In genomic region chr1:189898708-189899107, GRCm38 (mm10) we compare ENCODE assay signal across 28 mouse cellular contexts. TPM values are rescaled to one million over a fixed set of nuclear protein-coding genes. Genes with fewer than 3 reads are reported as not detected.
DNase-seq lines count a peak whose midpoint lies in the region; ATAC-seq and TF ChIP-seq lines count a peak whose summit lies in the region.
"Had no signal": no experiment of that assay in that cellular context is flagged by ENCODE, and none has a peak within 500 bp of the region (broad histone marks: within the 10 kb centered on the region; RNA-seq: fewer than 3 reads in every experiment).

No protein-coding gene starts in this region.

- WGBS in heart, embryonic 13.5 days, result 41% methylated on average over 13 of the region's 13 CpGs
- whole genome bisulfite sequencing in kidney, postnatal 0 days, result 63% methylated on average over 13 of the region's 13 CpGs
- WGBS in kidney, embryonic 15.5 days, result 59% methylated on average over 13 of the region's 13 CpGs
- WGBS in stomach, postnatal 0 days, result 50% methylated on average over 13 of the region's 13 CpGs

- TF ChIP-seq CTCF in gastrocnemius, adult 2 months (IDR thresholded peaks at IDR 0.05), result no peak
- no peak for TF ChIP-seq CTCF in kidney, postnatal 0 days (IDR thresholded peaks at IDR 0.05; ENCODE audit: low read depth)
- no peak for TF ChIP-seq CTCF in stomach, postnatal 0 days (IDR thresholded peaks at IDR 0.05; ENCODE audit: low read depth)

- H3K9ac ChIP-seq in heart, embryonic 13.5 days, result peak overlapping the region; percentile 58
- no peak overlapping the region for H3K9ac ChIP-seq in kidney, postnatal 0 days (ENCODE audit: low read depth, low read length)
- no peak overlapping the region for H3K9ac ChIP-seq in kidney, embryonic 15.5 days
- no peak overlapping the region for H3K9ac ChIP-seq in stomach, postnatal 0 days (ENCODE audit: low read length)
- H3K9ac ChIP-seq: forebrain, embryonic 12.5 days; hindbrain, embryonic 12.5 days; liver, embryonic 14.5 days; midbrain, embryonic 13.5 days; neural tube, embryonic 13.5 days had no signal

- no peaks in the 10 kb centered on the region for H3K27me3 ChIP-seq in heart, embryonic 13.5 days (replicated peaks)
- H3K27me3 ChIP-seq in kidney, postnatal 0 days (ENCODE audit: insufficient read depth, low read length), result no peaks in the 10 kb centered on the region
- H3K27me3 ChIP-seq in kidney, embryonic 15.5 days, result no peaks in the 10 kb centered on the region
- no peaks in the 10 kb centered on the region for H3K27me3 ChIP-seq in stomach, postnatal 0 days (ENCODE audit: control insufficient read depth, insufficient read depth, low read length)
- H3K27me3 ChIP-seq: forebrain, embryonic 12.5 days; hindbrain, embryonic 12.5 days; midbrain, embryonic 13.5 days; neural tube, embryonic 13.5 days had no signal

- H3K4me2 ChIP-seq in heart, embryonic 13.5 days, result no peak overlapping the region
- no peak overlapping the region for H3K4me2 ChIP-seq in kidney, postnatal 0 days (ENCODE audit: low read length)
- H3K4me2 ChIP-seq in kidney, embryonic 15.5 days, result no peak overlapping the region
- no peak overlapping the region for H3K4me2 ChIP-seq in stomach, postnatal 0 days (replicated peaks; ENCODE audit: low read depth)
- H3K4me2 ChIP-seq: forebrain, embryonic 12.5 days; hindbrain, embryonic 12.5 days; midbrain, embryonic 13.5 days; neural tube, embryonic 13.5 days had no signal

- intact Hi-C loops in gastrocnemius, adult 2 months (cut with DNase I), result no loop called here

- H3K9me3 ChIP-seq in heart, embryonic 13.5 days, result no peaks in the 10 kb centered on the region
- no peaks in the 10 kb centered on the region for H3K9me3 ChIP-seq in kidney, postnatal 0 days (replicated peaks; ENCODE audit: low read length)
- no peaks in the 10 kb centered on the region for H3K9me3 ChIP-seq in kidney, embryonic 15.5 days (replicated peaks)
- no peaks in the 10 kb centered on the region for H3K9me3 ChIP-seq in stomach, postnatal 0 days (ENCODE audit: control insufficient read depth, low read length)
- H3K9me3 ChIP-seq: forebrain, embryonic 12.5 days; midbrain, embryonic 13.5 days; neural tube, embryonic 13.5 days had no signal

- H3K4me1 ChIP-seq in heart, embryonic 13.5 days, result peaks cover 55% of the 10 kb centered on the region
- H3K4me1 ChIP-seq in kidney, postnatal 0 days (replicated peaks; ENCODE audit: insufficient read depth, low read length), result no peaks in the 10 kb centered on the region
- H3K4me1 ChIP-seq in kidney, embryonic 15.5 days, result peaks cover 14% of the 10 kb centered on the region
- no peaks in the 10 kb centered on the region for H3K4me1 ChIP-seq in stomach, postnatal 0 days (replicated peaks; ENCODE audit: control insufficient read depth, insufficient read depth)

- peak overlapping the region; percentile 94 for H3K27ac ChIP-seq in gastrocnemius, adult 2 months
- H3K27ac ChIP-seq in heart, embryonic 13.5 days (replicated peaks), result peak overlapping the region; percentile 78
- H3K27ac ChIP-seq in kidney, postnatal 0 days, result no peak overlapping the region
- no peak overlapping the region for H3K27ac ChIP-seq in kidney, embryonic 15.5 days
- H3K27ac ChIP-seq in stomach, postnatal 0 days (replicated peaks), result no peak overlapping the region
- H3K27ac ChIP-seq: forebrain, embryonic 12.5 days; hindbrain, embryonic 12.5 days; liver, embryonic 14.5 days; macrophage; midbrain, embryonic 13.5 days; neural tube, embryonic 13.5 days had no signal

- ATAC-seq in heart, embryonic 13.5 days (ENCODE audit: extremely low read depth, insufficient number of reproducible peaks, low FRiP score, low TSS enrichment), result no peak
- ATAC-seq in kidney, postnatal 0 days (replicated peaks; ENCODE audit: low FRiP score, low read depth), result no peak
- ATAC-seq in kidney, embryonic 15.5 days (replicated peaks; ENCODE audit: low FRiP score), result no peak
- ATAC-seq in stomach, postnatal 0 days (ENCODE audit: low FRiP score, low TSS enrichment), result no peak
- ATAC-seq: CD4-positive, CD25-positive, alpha-beta regulatory T cell, adult 4 months; intestine, embryonic 16.5 days had no signal

- H3K4me3 ChIP-seq in gastrocnemius, adult 2 months, result peak overlapping the region; percentile 49
- H3K4me3 ChIP-seq in heart, embryonic 13.5 days, result no peak overlapping the region
- no peak overlapping the region for H3K4me3 ChIP-seq in kidney, postnatal 0 days (replicated peaks; ENCODE audit: low read depth, low read length)
- no peak overlapping the region for H3K4me3 ChIP-seq in kidney, embryonic 15.5 days (replicated peaks)
- no peak overlapping the region for H3K4me3 ChIP-seq in stomach, postnatal 0 days (ENCODE audit: low read depth, low read length)
- H3K4me3 ChIP-seq: erythroblast, embryonic 14.5 days; forebrain, embryonic 12.5 days; hindbrain, embryonic 12.5 days; midbrain, embryonic 13.5 days; neural tube, embryonic 13.5 days had no signal

- H3K36me3 ChIP-seq in heart, embryonic 13.5 days, result peaks cover 63% of the 10 kb centered on the region
- peaks cover 12% of the 10 kb centered on the region; the same call in 1 of the 2 replicates for H3K36me3 ChIP-seq in kidney, postnatal 0 days (ENCODE audit: insufficient read depth, low read length)
- H3K36me3 ChIP-seq in kidney, embryonic 15.5 days, result peaks cover 38% of the 10 kb centered on the region
- H3K36me3 ChIP-seq in stomach, postnatal 0 days (ENCODE audit: control insufficient read depth, insufficient read depth, low read length), result peaks cover 3% of the 10 kb centered on the region; the same call in 1 of the 2 replicates

- peak; percentile 60 for DNase-seq in gastrocnemius, adult 2 months
- no peak for DNase-seq in gastrocnemius, postnatal 25 days
- DNase-seq in heart, adult 18-20 months, result no peak
- DNase-seq in kidney, postnatal 0 days (ENCODE audit: low spot score), result peak; percentile 42
- DNase-seq in stomach, postnatal 0 days (ENCODE audit: low spot score), result no peak
- DNase-seq: adrenal gland, postnatal 25 days; cerebellum, adult 11-12 months; cerebellum, adult 9-11 months; embryo, embryonic 11 days; kidney, adult 8-10 months; kidney, postnatal 14 days; layer of hippocampus, adult 9-11 months; liver; lung, adult 2 months; lung, postnatal 10 days; right cerebral cortex, postnatal 4 days; thymus, postnatal 4 days had no signal

- no peak for TF ChIP-seq EP300 in stomach, postnatal 0 days (optimal IDR thresholded peaks at IDR 0.05)

RNA-seq across cellular contexts. Expression of gene Smyd2, which starts 23.5 kb away (rescaled TPM):
- total RNA-seq in gastrocnemius, adult 2 months (2021), result 100 to 1,000 TPM; 200 to 329 TPM
- 100 to 1,000 TPM; 124 to 197 TPM for total RNA-seq in gastrocnemius, postnatal 25 days (2021)
- 187 and 209 TPM in 2 replicates for polyA plus RNA-seq in heart, embryonic 13.5 days (2015; fragmentation: Nextera tagmentation; extraction: Ambion mirVana)
- total RNA-seq in heart, adult 18-20 months (2021), result 100 to 1,000 TPM in 1 of 2 experiments, 10 to 100 TPM in 1; 92.9 to 112 TPM
- polyA plus RNA-seq in kidney, postnatal 0 days (2015; fragmentation: Nextera tagmentation; extraction: Ambion mirVana), result 70.4 and 72.1 TPM in 2 replicates
- polyA plus RNA-seq in kidney, embryonic 15.5 days (2015; fragmentation: Nextera tagmentation; extraction: Ambion mirVana), result 83.0 and 84.2 TPM in 2 replicates
- 59.0 and 61.7 TPM in 2 replicates for polyA plus RNA-seq in stomach, postnatal 0 days (2015; fragmentation: Nextera tagmentation; extraction: Ambion mirVana)

Comparison
In these comparisons a context has a peak if more than half of its experiments do, and no peak if none do; other contexts are left out.
1. DNase-seq: peak in gastrocnemius, adult 2 months (single experiment) and kidney, postnatal 0 days (single experiment); none in gastrocnemius, postnatal 25 days (single experiment), heart, adult 18-20 months (0 of 2) and stomach, postnatal 0 days (single experiment).
2. H3K27ac ChIP-seq: peak in gastrocnemius, adult 2 months (single experiment) and heart, embryonic 13.5 days (single experiment); none in kidney, postnatal 0 days (single experiment), kidney, embryonic 15.5 days (single experiment) and stomach, postnatal 0 days (single experiment).